Mouse (Mus musculus) embryonic stem cell, embryonic (primary cell): ENCODE measurements at regions not wholly inside any gene's neighbourhood (a gene's known extent, or its start where the extent isn't known, plus 50 kb on each side); places are given as distances from the start of the nearest gene placed in this dataset.

Experiments used
- CTCF ChIA-PET, 4 experiments: fragments of 300-600 bp in 2 of 4; fragments of 350-600 bp in 2 of 4; sonication (Branson Sonifier 250); formaldehyde crosslinking; loops; one replicate each; lab custom pipeline; 2022; ENCODE audit warnings: inconsistent platforms in 2 of 4; lab: Charles Lee
- POLR2A ChIA-PET, 4 experiments: fragments of 300-600 bp in 2 of 4; fragments of 350-600 bp in 2 of 4; sonication (Branson Sonifier 250); formaldehyde crosslinking; loops; one replicate each; lab custom pipeline; 2022; ENCODE audit warnings: antibody characterized with exemption in 4 of 4, inconsistent platforms in 1 of 4; lab: Charles Lee

- POLR2A ChIA-PET: no interaction called here
- CTCF ChIA-PET: interaction anchor here in 3 of 4 experiments (0.7 to 4.3 kb wide), 8 partner anchors 16 to 710 kb away, joined by 3 to 32 read pairs (median 6); no protein-coding TSS in a partner anchor
These were observed 263.4 kb upstream of the Nfe2l3 start for GRCm38 (mm10) chr6:51168775-51169695.

- POLR2A ChIA-PET: no interaction called here
- CTCF ChIA-PET: interaction anchor here in 2 of 4 experiments (0.7 to 4.3 kb wide), 7 partner anchors 8 to 363 kb away, joined by 3 to 32 read pairs (median 5); no protein-coding TSS in a partner anchor
These were observed 262.5 kb upstream of the Nfe2l3 start for GRCm38 (mm10) chr6:51169971-51170411.

- CTCF ChIA-PET: interaction anchor here in 2 of 4 experiments (0.7 to 4.3 kb wide), 6 partner anchors 8 to 363 kb away, joined by 3 to 32 read pairs (median 8); no protein-coding TSS in a partner anchor
- POLR2A ChIA-PET: no interaction called here
These were observed 262.1 kb upstream of the Nfe2l3 start for GRCm38 (mm10) chr6:51170414-51170813.

GRCm38 (mm10) chr6:51170871-51171270 is 261.6 kb upstream of the Nfe2l3 start:
- CTCF ChIA-PET: interaction anchor here in 2 of 4 experiments (0.7 to 4.3 kb wide), 3 partner anchors 234 to 411 kb away, joined by 3 to 32 read pairs (median 15); no protein-coding TSS in a partner anchor
- POLR2A ChIA-PET: interaction anchor here in 1 of 4 experiments (0.6 to 1.0 kb wide), 2 partner anchors 299 to 1629 kb away, joined by 3 to 8 read pairs; partner anchors contain the start of genes Cbx3 and Hnrnpa2b1

GRCm38 (mm10) chr6:51171761-51172160 is 260.7 kb upstream of the Nfe2l3 start:
- CTCF ChIA-PET: interaction anchor here in 2 of 4 experiments (0.7 to 4.3 kb wide), 3 partner anchors 234 to 410 kb away, joined by 3 to 32 read pairs (median 15); no protein-coding TSS in a partner anchor
- POLR2A ChIA-PET: interaction anchor here in 1 of 4 experiments (0.6 to 1.0 kb wide), 2 partner anchors 298 to 1628 kb away, joined by 3 to 8 read pairs; partner anchors contain the start of genes Cbx3 and Hnrnpa2b1

- POLR2A ChIA-PET: interaction anchor here in 2 of 4 experiments (0.6 to 1.6 kb wide), 3 partner anchors 296 to 421 kb away, joined by 3 to 5 read pairs (median 3); partner anchors contain the start of gene Hnrnpa2b1 (in 1 of the 2)
- CTCF ChIA-PET: interaction anchor here in 1 of 4 experiments (0.6 to 4.0 kb wide), 7 partner anchors 19 to 1049 kb away, joined by 3 to 15 read pairs (median 4); partner anchors contain the start of gene Hoxa7
These were observed 260.1 kb upstream of the Nfe2l3 start for GRCm38 (mm10) chr6:51172331-51172791.

GRCm38 (mm10) chr6:51172856-51173619 is 259.4 kb upstream of the Nfe2l3 start:
- POLR2A ChIA-PET: interaction anchor here in 1 of 4 experiments (0.5 to 1.6 kb wide), 5 partner anchors 10 to 297 kb away, joined by 3 to 5 read pairs (median 5); partner anchors contain the start of gene Hnrnpa2b1
- CTCF ChIA-PET: interaction anchor here in 2 of 4 experiments (0.6 to 1.8 kb wide), 8 partner anchors 19 to 1049 kb away, joined by 3 to 7 read pairs (median 4); partner anchors contain the start of gene Hoxa7 (in 1 of the 2)

GRCm38 (mm10) chr6:51173620-51174442 is 258.6 kb upstream of the Nfe2l3 start:
- ChIA-PET CTCF (interaction anchor here in 2 of 4 experiments (0.6 to 1.8 kb wide), 9 partner anchors 18 to 1048 kb away, joined by 3 to 7 read pairs (median 4); partner anchors contain the start of gene Hoxa7 (in 1 of the 2)), POLR2A (interaction anchor here in 3 of 4 experiments (0.5 to 1.6 kb wide), 9 partner anchors 10 to 981 kb away, joined by 3 to 5 read pairs (median 5); partner anchors contain the start of gene Hnrnpa2b1 (in 1 of the 3))

- POLR2A ChIA-PET: interaction anchor here in 1 of 4 experiments (0.8 to 1.6 kb wide), 3 partner anchors 9 to 16 kb away, joined by 3 to 5 read pairs (median 5); no protein-coding TSS in a partner anchor
- CTCF ChIA-PET: no interaction called here
These were observed 257.9 kb upstream of the Nfe2l3 start for GRCm38 (mm10) chr6:51174443-51175021.

- POLR2A ChIA-PET: interaction anchor here in 1 of 4 experiments (0.6 to 0.9 kb wide), 2 partner anchors 8 to 383 kb away, joined by 3 to 5 read pairs; no protein-coding TSS in a partner anchor
- CTCF ChIA-PET: no interaction called here
These were observed 256.6 kb upstream of the Nfe2l3 start for GRCm38 (mm10) chr6:51175616-51176590.

GRCm38 (mm10) chr6:51176791-51177433 is 255.6 kb upstream of the Nfe2l3 start:
- ChIA-PET POLR2A (no interaction called here), CTCF (interaction anchor here in 2 of 4 experiments (0.5 to 0.7 kb wide), 2 partner anchors 169 to 489 kb away, joined by 5 to 6 read pairs; no protein-coding TSS in a partner anchor)

GRCm38 (mm10) chr6:51177701-51178060 is 254.8 kb upstream of the Nfe2l3 start:
- ChIA-PET POLR2A (interaction anchor here in 1 of 4 experiments (1.1 kb wide), 1 partner anchor 224 kb away, joined by 4 read pairs; no protein-coding TSS in a partner anchor), CTCF (interaction anchor here in 1 of 4 experiments (0.6 to 1.5 kb wide), 3 partner anchors 99 to 370 kb away, joined by 3 to 4 read pairs (median 4); no protein-coding TSS in a partner anchor)

GRCm38 (mm10) chr6:51178061-51178791 is 254.2 kb upstream of the Nfe2l3 start:
- ChIA-PET POLR2A (interaction anchor here in 3 of 4 experiments (0.6 to 1.1 kb wide), 8 partner anchors 63 to 1792 kb away, joined by 3 to 8 read pairs (median 3); partner anchors contain the start of genes Cbx3 (in 1 of the 3) and Hnrnpa2b1 (in 1 of the 3)), CTCF (interaction anchor here in 2 of 4 experiments (0.5 to 1.5 kb wide), 9 partner anchors 8 to 865 kb away, joined by 3 to 11 read pairs (median 4); no protein-coding TSS in a partner anchor)
